Mouse (Mus musculus) inflammation-experienced regulatory T-cells, adult 6 months (primary cell): Measurements from ENCODE around the gene Unc45a. TPM values are rescaled to one million over a fixed set of nuclear protein-coding genes. Genes with fewer than 3 reads are reported as not detected.
"Not testable (repeated sequence)": the region's sequence is repeated elsewhere in the genome, so short reads cannot be mapped to it uniquely, and the experiment has no call there.

Source experiments
- ATAC-seq: one replicate; pipeline ENCODE4 v1.8.0; 2017
- polyA plus RNA-seq, 3 experiments: library from polyadenylated mRNA; unstranded; fragments of 100-300 nt; shearing (Covaris generic); gene quantifications; one replicate each; pipeline ENCODE4 v1.2.1; 2017

Unc45a gene
- polyA plus RNA-seq, 3 experiments from 2014 or later: 39.3 to 51.1 (median 40.1) TPM

GRCm38 (mm10) chr7:80367232-80367631 is 26.4 kb upstream of the Unc45a start:
- ATAC-seq: no peak

DNA sequence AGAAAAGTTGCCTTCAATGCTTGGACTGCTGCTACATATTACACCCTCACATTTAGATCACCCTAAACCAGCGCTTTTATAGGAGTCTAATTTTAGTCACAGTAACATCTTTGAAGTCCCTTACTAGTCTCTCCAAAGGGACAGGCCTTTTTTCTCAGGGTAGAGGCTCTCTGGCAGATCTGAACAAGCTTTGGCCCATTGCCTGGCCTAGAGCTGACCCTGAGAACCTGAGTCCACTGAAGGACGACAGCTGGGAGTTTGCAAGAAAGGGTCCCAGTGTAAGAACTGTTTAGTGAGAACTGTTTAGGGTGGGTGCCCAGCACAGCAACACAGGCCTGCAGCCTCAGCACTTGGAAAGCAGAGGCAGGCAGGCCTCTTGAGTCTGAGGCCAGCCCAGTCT is 25.0 kb upstream of the Unc45a start:
- no peak for ATAC-seq

GRCm38 (mm10) chr7:80360435-80360834 is 19.6 kb upstream of the Unc45a start:
- no peak for ATAC-seq

DNA sequence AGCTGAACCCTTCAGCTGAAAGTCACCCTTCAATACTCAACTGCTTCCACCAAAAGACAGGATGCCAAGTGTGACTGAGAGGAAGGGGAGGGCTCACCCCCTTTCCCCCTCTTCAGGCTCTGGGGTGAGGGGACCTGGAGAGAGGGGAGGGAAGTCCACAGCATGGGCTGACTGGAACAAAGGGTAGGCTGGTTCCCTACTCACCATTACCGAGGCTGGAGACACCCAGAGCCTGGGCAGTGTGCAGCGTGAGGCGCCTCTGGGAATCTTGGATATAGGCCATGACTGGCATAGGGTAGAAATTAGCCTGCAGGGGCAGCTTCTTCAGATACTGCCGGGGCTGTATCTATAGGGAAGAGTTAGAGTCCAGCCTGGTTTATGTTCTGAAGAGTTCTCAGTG is 17.2 kb upstream of the Unc45a start:
- ATAC-seq: no peak

DNA sequence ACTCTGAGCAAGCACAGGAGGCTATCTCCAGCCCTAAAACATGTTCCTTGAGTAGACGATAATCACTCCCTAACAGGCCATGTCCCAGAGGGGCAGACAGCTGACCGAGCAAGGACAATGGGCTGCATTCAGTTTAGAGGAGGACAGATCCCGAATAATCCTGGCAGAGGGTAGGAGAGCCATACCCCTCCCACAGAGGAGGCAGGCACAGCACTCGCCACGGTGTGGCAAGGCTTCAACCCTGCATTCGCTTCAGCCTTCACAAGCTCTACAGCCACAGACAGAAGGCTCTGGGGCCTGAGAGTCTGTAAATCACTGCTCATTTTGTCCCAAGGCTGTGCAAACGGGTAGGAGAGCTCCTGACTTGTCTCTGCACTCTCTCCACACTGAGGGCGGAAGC is 16.4 kb upstream of the Unc45a start:
- no peak for ATAC-seq

- ATAC-seq: no peak
Observed at GRCm38 (mm10) chr7:80356351-80356750, 15.5 kb upstream of the Unc45a start.

DNA sequence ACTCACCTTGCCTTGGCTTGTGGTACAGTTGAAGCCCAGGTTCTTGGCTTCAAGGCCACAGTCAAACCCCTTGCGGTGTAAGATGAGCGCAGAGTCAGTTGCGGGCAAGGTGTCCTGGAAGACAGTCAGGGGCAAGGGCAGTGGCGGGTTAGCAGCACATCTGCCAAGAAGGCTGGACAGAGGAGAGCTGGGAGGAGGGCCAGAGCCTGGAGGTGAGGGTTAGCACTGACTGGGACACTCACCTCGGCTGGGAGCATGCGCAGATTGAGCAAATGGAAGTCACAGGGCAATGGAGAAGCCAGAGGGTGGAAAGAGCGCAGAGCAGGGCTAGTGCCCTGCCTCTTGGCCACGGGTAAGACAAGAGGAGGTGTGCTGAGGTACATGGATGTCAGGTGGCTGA is 12.1 kb upstream of the Unc45a start:
- no peak for ATAC-seq

- no peak for ATAC-seq
Observed at GRCm38 (mm10) chr7:80350808-80351207, 10.0 kb upstream of the Unc45a start.

DNA sequence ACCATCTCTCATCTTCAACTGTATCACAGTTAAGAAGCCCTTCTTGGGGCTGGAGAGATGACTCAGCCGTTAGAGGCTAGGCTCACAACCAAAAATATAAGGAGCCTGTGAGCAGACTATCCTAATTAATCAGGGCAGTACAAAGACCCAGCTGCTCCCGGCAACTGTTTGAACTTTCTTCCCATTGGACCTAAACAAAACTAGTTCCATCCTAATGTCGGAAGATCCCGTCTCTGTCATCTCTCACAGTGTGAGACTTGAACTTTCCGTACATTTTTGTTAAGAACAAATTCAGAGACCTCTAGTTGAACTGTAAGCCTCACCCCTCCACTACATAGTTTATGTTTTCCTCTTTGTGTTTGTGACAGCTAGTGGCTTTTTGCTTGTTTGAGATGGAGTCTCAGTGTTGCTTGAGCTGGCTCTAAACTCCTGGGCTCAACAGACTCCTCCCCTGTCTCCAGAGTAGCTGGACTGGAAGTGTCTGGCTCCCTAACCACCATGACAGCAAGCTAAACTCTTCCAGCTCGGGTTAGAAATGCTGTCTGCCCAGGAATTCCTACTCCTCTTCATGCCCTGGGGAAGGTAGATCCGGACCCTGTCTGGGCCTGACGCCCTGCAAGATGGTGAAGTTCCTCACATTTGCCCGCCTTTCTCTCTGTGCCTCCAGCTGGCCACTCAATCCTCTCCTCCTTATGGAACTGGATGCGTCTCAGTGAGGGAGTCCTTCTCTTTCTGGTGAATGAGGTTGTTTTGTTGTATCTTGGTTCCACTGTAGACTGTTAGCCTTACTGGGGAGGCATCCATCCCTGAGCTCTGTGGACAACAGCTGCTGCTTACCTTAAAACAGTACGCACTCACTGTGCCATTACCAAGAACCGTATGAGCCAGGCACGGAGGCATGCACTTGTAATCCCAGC is 7.1 kb upstream of the Unc45a start:
- ATAC-seq: no peak

- ATAC-seq: no peak
Observed at GRCm38 (mm10) chr7:80346830-80347229, 6.0 kb upstream of the Unc45a start.

GRCm38 (mm10) chr7:80346173-80346572 is 5.4 kb upstream of the Unc45a start:
- no peak for ATAC-seq

GRCm38 (mm10) chr7:80343270-80344018 is 2.6 kb upstream of the Unc45a start:
- no peak for ATAC-seq

DNA sequence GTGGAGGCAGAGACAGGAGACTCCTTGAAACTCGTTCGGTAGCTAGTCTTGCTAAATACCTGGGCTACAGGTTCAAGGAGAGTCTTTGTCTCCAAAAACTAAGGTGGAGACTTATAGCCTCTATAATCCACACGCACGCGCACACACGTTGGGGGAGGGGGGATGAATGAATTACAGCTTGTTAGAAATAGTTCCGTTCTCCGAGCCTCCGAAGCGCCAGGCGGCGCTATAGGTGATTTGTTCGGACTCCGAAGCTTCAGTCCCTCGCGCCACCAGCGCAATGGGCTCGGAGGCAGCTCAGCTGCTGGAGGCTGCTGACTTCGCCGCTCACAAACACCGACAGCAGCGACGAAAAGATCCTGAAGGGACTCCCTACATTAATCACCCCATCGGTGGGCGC is 2.1 kb upstream of the Unc45a start, which contains the start of gene Hddc3:
Hddc3 (plus strand) TSS at position 247 of the 400 bp plus-strand sequence.
- ATAC-seq: peak; percentile 53

GRCm38 (mm10) chr7:80341793-80342192 is 988 bp upstream of the Unc45a start:
- no peak for ATAC-seq

- ATAC-seq: peak; percentile 94
Observed at GRCm38 (mm10) chr7:80339793-80340628, 794 bp downstream of the Unc45a start.

DNA sequence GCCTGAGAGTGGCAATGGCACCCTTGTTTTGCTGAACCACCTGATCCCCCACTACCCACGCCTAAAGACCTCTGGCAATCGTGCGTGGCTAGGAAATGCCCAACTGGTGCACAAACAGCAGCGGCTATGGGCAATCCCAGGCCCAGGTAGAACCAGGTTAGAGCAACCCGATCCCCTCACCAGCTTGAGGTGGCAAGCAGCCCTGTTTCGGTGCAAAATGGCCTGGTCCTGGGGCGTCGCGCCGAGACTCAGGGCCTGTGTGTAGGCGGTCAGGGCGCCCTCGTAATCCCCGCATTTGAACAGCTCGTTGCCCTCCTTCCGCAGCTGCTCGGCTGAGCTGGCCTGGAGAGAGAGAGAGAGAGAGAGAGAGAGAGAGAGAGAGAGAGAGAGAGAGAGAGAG is 1.4 kb downstream of the Unc45a start:
- ATAC-seq: no peak

- ATAC-seq: no peak
Observed at GRCm38 (mm10) chr7:80336932-80337331, 3.9 kb downstream of the Unc45a start.

DNA sequence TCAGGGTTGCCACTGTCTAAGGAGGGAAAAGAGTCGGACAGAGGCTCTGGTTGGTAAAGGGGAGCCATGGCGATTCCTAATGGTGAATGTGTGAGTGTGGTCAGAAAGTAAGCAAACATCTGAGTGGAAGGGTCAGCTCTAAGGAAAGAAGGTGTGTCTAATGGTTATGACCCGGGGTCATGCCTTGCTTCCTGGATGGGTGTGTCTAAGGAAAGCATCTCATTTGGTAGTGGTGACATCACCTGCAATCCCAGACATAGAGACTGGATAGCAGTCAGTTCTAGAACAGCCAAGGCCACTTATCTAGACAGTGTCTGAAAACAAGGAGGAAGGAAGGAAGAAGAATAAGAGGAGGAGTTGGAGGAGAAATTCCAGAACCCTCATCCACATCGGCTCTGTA is 6.0 kb downstream of the Unc45a start:
- ATAC-seq: no peak

DNA sequence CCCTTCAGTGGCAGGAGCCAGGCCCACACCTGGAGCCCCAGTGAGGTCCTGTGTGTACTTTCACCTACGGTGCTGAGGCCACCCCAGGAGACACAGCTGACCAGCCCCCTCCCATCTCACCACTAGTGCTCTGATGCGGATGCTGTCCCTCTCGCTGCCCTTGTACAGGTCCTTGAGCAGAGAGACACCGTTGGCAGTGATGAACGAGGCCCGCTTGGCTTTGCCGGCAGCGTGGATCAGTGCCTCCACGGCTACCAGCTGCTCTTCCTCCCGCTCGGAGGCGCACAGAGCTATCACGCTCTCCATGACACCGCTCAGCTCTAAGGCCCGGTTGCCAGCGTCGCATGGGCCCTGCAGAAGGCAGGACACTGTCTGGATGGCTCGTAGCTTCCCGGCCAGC is 9.4 kb downstream of the Unc45a start:
- ATAC-seq: no peak

DNA sequence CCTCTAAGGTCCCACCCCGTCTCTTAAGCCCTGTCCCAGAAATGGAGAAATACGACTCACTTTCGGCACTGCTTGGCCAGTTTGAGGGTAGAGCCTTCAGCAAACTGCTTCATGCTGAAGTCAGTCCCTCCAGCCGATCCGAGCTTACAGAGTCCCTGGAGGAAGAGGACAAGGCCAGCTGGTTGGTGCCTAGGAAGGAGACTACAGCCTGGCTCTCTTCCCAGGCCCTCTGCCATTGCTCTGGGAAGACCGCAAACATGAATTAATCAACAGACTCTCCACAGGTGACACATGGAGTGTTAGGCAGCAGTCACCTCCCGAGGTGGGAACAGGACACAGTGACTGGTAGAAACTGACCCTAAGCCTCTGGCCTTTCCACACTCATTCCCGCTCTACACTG is 10.5 kb downstream of the Unc45a start:
- ATAC-seq: no peak

- ATAC-seq: no peak
Observed at GRCm38 (mm10) chr7:80326076-80326475, 14.7 kb downstream of the Unc45a start.

GRCm38 (mm10) chr7:80325292-80325868 is 15.4 kb downstream of the Unc45a start:
- no peak for ATAC-seq

- not testable (repeated sequence) for ATAC-seq
Observed at GRCm38 (mm10) chr7:80324816-80325119, 16.0 kb downstream of the Unc45a start.
